Mouse (Mus musculus): Measurements from ENCODE around the gene Gabarapl2. TPM values are rescaled to one million over a fixed set of nuclear protein-coding genes. Genes with fewer than 3 reads are reported as not detected.
"Not testable (repeated sequence)": the region's sequence is repeated elsewhere in the genome, so short reads cannot be mapped to it uniquely, and the experiment has no call there.

Gene Gabarapl2
- total RNA-seq, 2 experiments from 2014 or later, result 158 to 177 TPM

- no peak for DNase-seq
These were observed 6.3 kb upstream of the Gabarapl2 start for GRCm38 (mm10) chr8:111934201-111934600.

DNA sequence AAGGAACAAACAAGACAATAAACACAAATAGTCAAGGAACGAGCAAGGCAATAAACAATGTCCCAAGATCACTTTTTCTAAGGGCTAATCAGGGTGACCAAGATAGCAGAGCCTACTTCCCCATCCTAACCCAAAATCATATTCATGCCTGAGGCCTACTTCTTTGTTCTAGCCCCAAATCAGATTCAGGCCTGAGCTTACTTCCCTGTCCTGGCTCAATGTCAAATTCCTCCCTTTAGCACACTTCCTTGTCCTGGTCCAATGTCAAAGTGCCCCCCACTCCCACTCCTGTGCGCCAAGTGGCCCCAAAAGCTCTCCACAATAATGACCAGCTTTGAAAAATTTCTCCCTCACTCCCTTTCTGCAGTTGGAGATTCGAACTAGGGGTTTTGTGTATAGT, 3.3 kb upstream of the Gabarapl2 start:
- DNase-seq, result no peak

DNA sequence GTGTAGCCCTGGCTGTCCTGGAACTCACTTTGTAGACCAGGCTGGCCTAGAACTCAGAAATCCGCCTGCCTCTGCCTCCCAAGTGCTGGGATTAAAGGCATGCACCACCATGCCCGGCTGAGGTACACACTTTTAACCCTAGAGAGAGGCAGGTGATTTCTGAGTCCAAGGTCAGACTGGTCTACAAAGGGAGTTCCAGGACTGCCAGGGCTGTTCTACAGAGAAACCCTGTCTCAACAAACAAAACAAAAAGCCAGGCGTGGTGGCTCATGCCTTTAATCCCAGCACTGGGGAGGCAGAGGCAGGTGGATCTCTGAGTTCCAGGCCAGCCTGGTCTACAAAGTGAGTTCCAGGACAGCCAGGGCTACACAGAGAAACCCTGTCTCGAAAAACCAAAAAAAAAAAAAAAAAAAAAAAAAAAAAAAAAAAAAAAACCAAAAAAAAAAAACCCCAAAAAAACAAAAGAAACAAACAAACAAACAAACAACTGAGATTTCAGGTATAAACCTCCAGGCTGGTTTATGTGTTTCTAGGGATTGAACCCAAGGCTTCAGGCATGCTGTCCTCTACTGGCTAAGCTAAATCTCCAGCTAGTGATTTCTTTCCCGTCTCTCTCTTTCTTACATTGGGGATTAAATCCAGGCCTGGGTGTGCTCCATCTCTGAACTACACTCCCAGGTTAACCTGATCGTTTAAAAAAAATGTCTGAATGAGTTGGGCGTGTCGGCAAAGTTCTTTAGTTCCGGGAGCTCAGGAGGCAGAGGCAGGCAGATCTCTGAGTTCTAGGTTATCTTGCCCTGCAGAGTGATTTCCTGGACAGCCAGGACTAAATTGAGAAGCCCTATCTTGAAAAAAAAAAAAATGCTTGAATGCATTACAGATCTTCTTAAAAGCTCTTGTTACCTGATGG, 2.2 kb upstream of the Gabarapl2 start:
- not testable (repeated sequence) for DNase-seq

- DNase-seq, result peak; percentile 57 to 63
These were observed 874 bp upstream of the Gabarapl2 start for GRCm38 (mm10) chr8:111939516-111940142.

DNA sequence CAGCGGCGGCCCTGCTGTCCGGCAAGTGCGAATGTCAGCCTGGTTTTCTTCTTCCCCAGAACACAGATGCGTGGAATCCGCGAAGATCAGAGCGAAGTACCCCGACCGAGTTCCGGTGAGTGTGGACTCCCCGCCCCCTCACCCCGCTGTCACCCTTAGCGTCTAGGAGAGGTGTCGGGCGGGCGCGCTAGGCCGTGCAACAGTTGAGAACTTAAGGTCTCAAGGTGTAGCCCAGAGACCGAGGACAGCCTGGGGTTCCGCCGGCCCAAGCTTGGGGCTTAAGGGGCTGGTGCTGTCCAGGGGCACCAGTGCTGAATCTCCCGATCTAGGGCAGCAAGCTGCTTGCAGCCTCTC, 575 bp downstream of the Gabarapl2 start:
- peak; percentile 68 to 75 for DNase-seq

DNA sequence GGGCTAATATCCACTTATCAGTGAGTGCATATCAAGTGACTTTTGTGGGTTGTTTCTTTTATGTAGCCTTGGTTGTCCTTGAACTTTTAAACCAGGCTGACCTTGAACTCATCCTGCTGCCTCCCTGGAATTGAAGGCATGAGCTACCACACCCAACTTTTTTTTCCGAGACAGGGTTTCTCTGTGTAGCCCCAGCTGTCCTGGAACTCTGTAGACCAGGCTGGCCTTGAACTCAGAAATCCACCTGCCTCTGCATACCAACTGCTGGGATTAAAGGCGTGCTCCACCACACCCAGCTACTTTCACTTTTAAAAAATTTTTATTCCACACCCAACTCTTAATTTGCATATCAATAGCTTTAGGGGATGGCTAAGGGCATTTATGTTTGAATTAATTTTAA, 3.0 kb downstream of the Gabarapl2 start:
- DNase-seq, result no peak

DNA sequence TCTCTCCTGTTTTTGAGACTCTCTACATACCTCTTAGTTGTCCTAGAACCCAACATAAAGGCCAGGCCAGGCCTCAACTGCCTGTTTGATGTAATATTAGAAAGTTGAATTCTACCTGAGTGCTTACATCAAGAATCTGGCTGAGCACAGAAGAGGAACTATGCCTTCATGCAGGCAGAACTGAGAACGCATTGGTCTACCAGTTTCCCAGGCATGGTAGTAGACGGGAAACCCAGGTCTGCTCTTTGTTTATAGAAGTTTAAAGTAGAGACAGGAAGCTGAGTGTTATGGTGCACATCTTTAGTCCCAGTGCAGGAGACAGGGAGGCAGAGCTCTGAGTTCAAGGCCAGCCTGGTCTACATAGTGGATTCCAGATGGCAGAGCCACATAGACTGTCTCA, 6.6 kb downstream of the Gabarapl2 start:
- DNase-seq, result no peak

DNA sequence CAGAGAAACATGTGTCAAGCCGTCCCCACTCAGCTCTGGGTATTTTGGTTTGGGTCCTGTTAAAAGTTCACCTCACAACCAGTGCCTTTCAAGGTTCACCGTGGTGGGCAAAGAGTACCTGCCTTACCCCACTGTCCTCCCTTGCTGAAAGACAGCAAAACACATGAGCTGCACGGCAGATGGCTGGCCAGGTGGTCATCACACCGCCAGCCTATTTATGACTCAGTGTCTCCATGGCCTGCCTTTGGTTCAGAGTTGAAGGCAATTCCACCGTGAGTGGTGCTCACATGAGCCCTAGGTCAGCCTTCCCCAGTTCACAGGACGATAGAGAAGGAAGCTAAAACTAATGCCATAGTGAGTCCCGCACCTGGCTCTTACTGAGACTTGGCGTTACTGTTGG, 7.5 kb downstream of the Gabarapl2 start:
- no peak for DNase-seq

DNA sequence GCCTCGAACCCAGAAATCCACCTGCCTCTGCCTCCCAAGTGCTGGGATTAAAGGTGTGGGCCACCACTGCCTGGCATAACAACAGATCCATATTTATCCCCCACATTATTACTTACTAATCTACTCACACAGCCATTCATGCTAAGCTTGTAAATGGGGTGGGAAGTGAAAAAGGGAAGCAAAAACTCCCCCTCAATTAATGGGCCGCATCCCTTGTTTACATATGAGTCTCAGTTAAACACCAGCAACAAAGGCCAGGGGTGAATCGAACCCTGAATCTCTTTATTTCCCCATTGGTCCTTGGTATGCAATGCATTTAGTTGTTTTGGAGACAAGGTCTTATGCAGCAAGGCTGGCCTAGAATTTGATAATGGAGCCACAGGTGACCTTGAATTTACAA, 10.3 kb downstream of the Gabarapl2 start:
- no peak for DNase-seq

DNA sequence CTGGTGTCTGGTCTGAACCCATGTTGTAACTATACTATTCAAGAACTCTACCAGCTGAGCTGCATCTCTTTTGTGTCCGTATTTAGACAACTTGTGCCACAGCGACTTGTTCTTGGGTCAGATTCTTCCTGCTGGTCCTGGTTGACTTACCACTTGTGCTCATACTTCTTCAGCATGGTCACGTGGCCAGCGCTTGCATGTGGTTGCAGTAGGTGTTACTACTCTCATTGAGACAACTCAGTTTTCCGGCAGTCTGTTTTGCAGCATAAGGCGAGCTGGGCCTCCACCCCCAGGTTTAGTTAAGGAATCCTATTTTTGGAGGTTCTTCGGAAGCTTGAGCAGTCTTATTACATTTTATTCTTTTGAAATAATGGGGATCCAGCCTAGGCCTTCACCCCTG, 10.8 kb downstream of the Gabarapl2 start:
- no peak for DNase-seq

DNA sequence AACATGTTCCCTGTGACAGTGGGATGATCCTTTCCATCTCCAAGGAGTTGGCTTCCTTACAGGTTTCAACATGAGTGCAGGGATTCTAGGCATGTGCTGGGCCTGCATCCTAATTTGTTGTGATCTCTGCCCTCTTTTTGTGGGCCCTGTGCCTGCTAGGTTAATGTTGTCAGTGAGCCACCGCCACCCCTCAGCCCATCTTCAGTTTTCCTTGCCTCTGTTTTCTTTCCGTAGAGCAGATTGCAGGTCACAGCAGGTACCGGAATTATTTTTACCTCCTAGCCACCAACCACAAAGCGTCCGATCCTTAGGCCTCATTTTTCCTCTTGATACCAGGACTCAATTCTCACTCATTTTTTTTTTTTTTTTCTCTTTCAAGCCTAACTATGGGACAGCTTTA, 11.4 kb downstream of the Gabarapl2 start:
- no peak for DNase-seq

DNA sequence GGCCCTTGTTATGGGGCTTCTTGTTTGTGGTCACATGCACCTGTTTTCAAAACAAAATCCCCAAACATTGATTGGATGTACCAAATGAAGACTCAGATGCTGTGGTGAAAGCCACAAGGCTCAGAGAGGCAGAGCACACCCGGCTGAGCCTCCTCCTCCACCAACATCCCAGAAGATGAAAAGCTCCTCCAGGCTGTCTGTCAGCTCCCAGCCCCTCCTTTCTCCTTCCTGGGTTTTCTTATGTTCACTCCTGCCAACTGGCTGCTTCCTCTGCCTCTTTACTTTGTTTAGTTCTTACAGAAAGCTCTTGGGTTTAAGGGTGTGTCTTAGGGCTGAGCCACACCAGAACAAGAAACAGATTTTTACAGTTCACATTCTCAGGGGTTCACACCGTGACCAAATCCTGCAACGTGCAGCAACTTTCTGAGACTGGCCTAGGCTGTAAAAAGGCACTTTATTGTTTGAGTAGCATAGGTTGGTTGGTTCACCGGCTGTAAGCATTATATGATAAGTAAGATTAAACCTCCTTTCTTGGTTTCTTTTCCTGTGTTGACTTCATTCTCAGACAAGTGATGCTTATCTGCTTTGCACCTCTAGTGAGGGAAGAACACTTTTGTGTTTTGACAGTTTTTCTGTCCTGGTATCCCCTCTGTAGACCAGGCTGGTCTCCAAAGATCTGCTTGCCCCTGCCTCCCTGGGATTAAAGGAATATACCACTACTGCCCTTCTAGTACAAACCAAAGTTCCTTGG, 14.5 kb downstream of the Gabarapl2 start:
- DNase-seq, result no peak

DNA sequence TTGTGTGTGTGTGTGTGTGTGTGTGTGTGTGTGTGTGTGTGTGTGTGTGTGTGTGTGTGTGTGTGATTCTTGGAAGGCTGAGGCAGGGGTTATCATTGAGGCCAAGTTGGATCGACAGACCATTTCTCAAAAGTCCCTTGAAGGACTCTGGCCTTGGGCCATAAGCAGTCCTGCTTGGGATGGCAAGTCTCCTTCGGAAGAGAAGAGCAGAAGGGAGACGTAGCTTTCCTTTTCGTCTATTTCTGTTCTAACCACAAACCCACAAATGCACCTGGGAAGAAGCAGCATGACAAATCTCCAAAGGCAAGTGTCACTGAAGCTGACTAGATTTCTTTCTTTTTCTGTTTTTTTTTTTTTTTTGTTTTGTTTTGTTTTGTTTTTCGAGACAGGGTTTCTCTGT, 15.4 kb downstream of the Gabarapl2 start:
- DNase-seq, result no peak

- DNase-seq, result no peak
These were observed 16.7 kb downstream of the Gabarapl2 start for GRCm38 (mm10) chr8:111957231-111957630.

GRCm38 (mm10) chr8:111960591-111961321, 20.3 kb downstream of the Gabarapl2 start:
- peak; percentile 9 to 34 for DNase-seq

- DNase-seq, result no peak
These were observed 20.8 kb downstream of the Gabarapl2 start for GRCm38 (mm10) chr8:111961330-111961729.

GRCm38 (mm10) chr8:111962589-111962988, 22.1 kb downstream of the Gabarapl2 start:
- no peak for DNase-seq

DNA sequence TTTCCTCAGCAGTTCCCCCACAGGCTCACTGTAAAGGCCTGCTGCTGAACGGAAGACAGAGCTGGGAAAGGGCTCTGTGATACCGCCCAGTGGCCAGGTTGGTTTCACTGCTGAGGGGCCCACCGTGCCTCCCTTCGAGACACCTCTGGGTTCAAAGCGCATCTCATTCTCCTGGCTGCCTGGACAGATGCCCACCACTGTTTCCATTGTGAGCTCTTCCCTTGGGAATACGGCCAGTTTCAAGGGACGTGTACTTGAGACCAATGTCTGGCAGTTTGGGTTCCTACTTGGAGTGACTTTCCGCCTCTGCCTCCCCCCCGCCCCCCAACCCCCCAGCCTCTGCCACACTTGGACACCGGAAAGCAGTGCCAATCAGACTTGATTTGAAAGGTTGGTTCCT, 22.6 kb downstream of the Gabarapl2 start:
- peak; percentile 5 to 35 for DNase-seq

- no peak for DNase-seq
These were observed 23.0 kb downstream of the Gabarapl2 start for GRCm38 (mm10) chr8:111963546-111963945.

DNA sequence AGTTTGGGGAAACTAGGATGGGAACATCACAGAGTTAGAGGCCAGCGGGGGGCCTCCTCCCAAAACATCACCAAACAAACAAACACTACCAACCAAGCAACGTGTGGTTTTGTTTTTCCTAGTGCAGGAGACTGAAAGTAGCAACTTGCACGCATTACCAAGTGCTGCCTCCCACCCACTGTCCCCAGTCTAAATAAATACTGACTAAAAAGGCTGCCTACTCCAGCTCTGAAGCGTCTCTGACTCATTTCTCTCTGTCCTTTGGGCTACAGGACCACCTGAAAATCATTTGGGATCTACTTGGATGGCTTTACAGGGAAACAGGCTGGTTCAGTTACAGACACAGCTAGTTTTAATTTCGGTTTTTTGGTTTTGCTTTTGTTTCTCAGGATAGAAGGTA, 23.8 kb downstream of the Gabarapl2 start:
- DNase-seq, result no peak

- peak; percentile 10 to 24 for DNase-seq
These were observed 24.5 kb downstream of the Gabarapl2 start for GRCm38 (mm10) chr8:111964849-111965561.
